Mouse (Mus musculus) midbrain, embryonic 14.5 days (tissue): ENCODE measurements around the gene Lrch2. TPM values are rescaled to one million over a fixed set of nuclear protein-coding genes. Genes with fewer than 3 reads are reported as not detected.
"Not testable (repeated sequence)": the region's sequence is repeated elsewhere in the genome, so short reads cannot be mapped to it uniquely, and the experiment has no call there.

ENCODE experiments used
- ATAC-seq: fragments of 200-750 bp; cut with Nextera tagmentation; 2 replicates; pipeline ENCODE4 v1.8.0; 2017; ENCODE audit warnings: moderate number of reproducible peaks, moderate library complexity; ENCODE audit not compliant: low FRiP score, low TSS enrichment
- DNase-seq: peaks from one replicate; pipeline ENCODE4 v3.0.0-alpha.2; 2015
- H3K27ac ChIP-seq: fragments of 300-500 bp; sonication (generic); replicated peaks from 2 replicates; pipeline ENCODE4 v1.5.1; 2014; ENCODE audit warnings: mild to moderate bottlenecking, low read depth, low read length, moderate library complexity
- H3K27me3 ChIP-seq: fragments of 300-500 bp; sonication (generic); 2 replicates; pipeline ENCODE4 v1.6.1; 2014; ENCODE audit warnings: low read length, control low read depth, mixed read lengths; ENCODE audit not compliant: control insufficient read depth, insufficient read depth
- H3K36me3 ChIP-seq: fragments of 300-500 bp; sonication (generic); 2 replicates; pipeline ENCODE4 v1.6.1; 2014; ENCODE audit warnings: low read length, control low read depth; ENCODE audit not compliant: control insufficient read depth, insufficient read depth
- H3K4me1 ChIP-seq: fragments of 300-500 bp; sonication (generic); 2 replicates; pipeline ENCODE4 v1.6.1; 2014; ENCODE audit warnings: mild to moderate bottlenecking, antibody characterized with exemption, low read length, control low read depth; ENCODE audit not compliant: control insufficient read depth, insufficient read depth
- H3K4me2 ChIP-seq: fragments of 300-500 bp; sonication (generic); 2 replicates; pipeline ENCODE4 v1.6.1; 2014; ENCODE audit warnings: mild to moderate bottlenecking, low read length, moderate library complexity
- H3K4me3 ChIP-seq: fragments of 300-500 bp; sonication (generic); replicated peaks from 2 replicates; pipeline ENCODE4 v1.5.1; 2014; ENCODE audit warnings: low read depth, low read length
- H3K9ac ChIP-seq: fragments of 300-500 bp; sonication (generic); replicated peaks from 2 replicates; pipeline ENCODE4 v1.6.1; 2014; ENCODE audit warnings: mild to moderate bottlenecking, low read length, moderate library complexity
- H3K9me3 ChIP-seq: fragments of 300-500 bp; sonication (generic); 2 replicates; pipeline ENCODE4 v1.6.1; 2016; ENCODE audit warnings: low read length, control low read depth, mixed read lengths; ENCODE audit not compliant: control insufficient read depth
- WGBS: fragments of 180-500 bp; shearing (Covaris S2); extraction: QIAGEN DNeasy Blood & Tissue Kit; methylation state at CpG from one replicate; pipeline ENCODE4 v1.1.7; 2014; 5-methylcytosine and 5-hydroxymethylcytosine counted together
- polyA plus RNA-seq: library from polyadenylated mRNA; unstranded; fragments of >200 nt; fragmentation: Nextera tagmentation; extraction: Ambion mirVana; gene quantifications from 2 replicates; pipeline ENCODE4 v1.2.1, GENCODE M21; 2014

Lrch2 gene
- polyA plus RNA-seq: 25.7 and 25.8 TPM in 2 replicates

DNA sequence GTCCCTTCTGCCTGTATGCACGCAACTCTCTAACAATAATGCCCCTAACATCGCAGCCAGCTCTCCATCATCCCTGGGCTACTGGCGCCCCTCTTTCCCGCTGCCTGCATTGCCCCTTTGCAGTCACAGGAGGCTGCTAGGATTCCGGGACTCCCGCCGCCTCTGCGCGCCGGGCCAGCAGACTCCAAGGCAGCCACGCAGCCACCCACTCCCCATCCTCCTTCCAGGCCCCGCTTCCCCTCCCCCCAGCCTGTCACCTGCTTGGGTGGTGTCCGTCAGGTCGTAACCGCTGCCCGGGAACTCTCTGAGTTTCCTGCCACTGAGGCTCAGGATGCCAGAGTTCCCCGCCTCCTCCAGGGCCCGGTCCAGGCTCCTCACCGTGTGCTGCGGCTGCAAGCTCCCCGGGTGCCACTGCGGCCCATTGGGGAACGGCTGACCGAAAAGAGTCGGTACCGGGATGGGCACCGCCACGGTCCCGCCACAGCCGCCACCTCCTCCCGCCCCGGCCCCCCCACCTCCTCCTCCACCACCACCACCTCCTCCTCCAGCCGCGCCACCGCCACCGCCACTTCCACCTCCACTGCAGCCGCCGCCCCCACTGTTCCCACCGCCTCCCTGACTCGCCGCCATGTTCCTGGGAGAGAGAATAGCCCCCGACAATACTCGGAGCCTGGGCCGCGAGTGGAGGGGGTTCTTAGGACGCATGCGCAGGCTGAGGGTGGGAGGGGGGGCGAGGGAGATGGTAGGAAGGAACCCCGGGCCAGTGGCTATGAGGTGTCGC, at the start of gene Lrch2:
TSS of gene Lrch2 (minus strand) at position 661 of the 781 bp plus-strand sequence.
- 11% methylated on average over 45 of the region's 50 CpGs for WGBS
- no peaks in the 10 kb centered on the region for H3K27me3 ChIP-seq
- peak; percentile 94 for ATAC-seq
- no peaks in the 10 kb centered on the region for H3K9me3 ChIP-seq
- DNase-seq: peak; percentile 85
- peak within 1 kb of the TSS; percentile 57 for H3K4me2 ChIP-seq
- peak within 1 kb of the TSS; percentile 91 for H3K27ac ChIP-seq
- H3K36me3 ChIP-seq: no peaks in the 10 kb centered on the region
- H3K4me1 ChIP-seq: no peaks in the 10 kb centered on the region
- H3K9ac ChIP-seq: peak within 1 kb of the TSS; percentile 64
- H3K4me3 ChIP-seq: peak within 1 kb of the TSS; percentile 57

DNA sequence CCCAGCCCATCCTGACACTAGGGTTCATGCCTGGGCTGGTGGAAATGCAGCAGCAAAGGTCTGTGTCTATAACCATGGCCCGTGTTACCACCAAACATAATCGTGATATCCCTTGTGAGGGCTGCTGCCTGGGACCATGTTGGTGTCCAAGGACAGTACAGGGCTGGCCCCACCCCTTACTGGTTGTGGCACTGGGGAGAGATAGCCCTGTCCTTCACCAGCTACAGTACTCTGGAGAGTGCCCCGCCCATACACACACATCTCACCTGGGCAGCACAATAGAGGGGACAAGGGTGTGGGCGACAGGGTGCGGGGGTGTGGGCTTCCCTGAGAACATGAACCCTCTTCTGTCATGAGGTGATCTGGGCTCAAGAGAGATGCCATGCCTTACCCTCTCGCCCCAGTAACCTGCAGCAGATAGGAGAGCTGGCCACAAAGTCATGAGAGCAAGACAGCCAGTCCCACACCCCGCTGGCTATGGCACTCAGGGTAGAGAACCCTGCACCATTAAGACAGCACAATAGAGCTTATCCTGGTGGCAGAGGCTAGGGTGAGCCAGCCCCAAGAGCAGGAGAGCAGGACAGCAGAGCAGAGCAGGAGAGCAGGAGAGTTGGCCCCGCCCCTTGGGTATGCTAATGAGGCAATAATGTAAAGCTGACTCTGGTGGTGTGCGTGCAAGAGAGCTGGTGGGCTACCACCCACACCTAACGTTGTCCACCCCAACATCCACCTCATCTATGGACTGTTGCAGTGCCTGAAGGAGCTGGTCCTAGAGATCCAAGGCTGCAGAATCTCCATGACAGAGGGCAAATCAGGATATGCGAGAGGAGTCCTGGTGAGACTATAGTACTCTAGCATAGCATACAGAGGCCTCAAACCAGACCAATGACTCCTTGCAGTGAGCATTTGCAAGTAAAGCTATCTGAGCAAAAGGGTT, 12.7 kb downstream of the Lrch2 start:
- 66% methylated on average over 11 of the region's 11 CpGs for WGBS
- no peak overlapping the region for H3K4me3 ChIP-seq
- DNase-seq (no peak), ATAC-seq (peak; percentile 46)
- H3K27ac ChIP-seq: no peak overlapping the region
- no peak overlapping the region for H3K4me2 ChIP-seq
- no peaks in the 10 kb centered on the region for H3K4me1 ChIP-seq
- no peaks in the 10 kb centered on the region for H3K36me3 ChIP-seq
- H3K9ac ChIP-seq: no peak overlapping the region
- no peaks in the 10 kb centered on the region for H3K9me3 ChIP-seq
- no peaks in the 10 kb centered on the region for H3K27me3 ChIP-seq

DNA sequence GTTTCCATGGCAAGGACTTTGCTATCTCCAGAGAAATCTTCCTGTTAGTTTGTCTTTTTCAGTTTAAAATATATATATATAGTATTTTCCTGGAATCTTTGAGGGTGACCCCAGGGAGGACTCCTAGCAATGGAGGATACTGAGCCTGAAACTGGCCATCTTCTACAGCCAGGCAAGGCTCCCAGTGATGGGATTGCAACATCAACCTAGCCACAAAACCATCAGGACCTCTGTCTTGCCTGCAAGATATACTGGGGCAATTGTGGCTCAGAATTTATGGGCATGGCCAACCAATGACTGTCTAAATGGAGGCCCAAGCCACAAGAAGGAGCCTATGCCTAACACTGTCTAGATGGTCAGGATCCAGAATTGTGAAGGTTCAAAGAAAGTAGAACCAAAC, 15.5 kb downstream of the Lrch2 start:
- H3K9ac ChIP-seq: no peak overlapping the region
- no peaks in the 10 kb centered on the region for H3K36me3 ChIP-seq
- no peak for DNase-seq
- H3K27me3 ChIP-seq: no peaks in the 10 kb centered on the region
- H3K4me2 ChIP-seq: no peak overlapping the region
- no peak for ATAC-seq
- no peaks in the 10 kb centered on the region for H3K4me1 ChIP-seq
- no peaks in the 10 kb centered on the region for H3K9me3 ChIP-seq
- no peak overlapping the region for H3K27ac ChIP-seq
- H3K4me3 ChIP-seq: no peak overlapping the region

DNA sequence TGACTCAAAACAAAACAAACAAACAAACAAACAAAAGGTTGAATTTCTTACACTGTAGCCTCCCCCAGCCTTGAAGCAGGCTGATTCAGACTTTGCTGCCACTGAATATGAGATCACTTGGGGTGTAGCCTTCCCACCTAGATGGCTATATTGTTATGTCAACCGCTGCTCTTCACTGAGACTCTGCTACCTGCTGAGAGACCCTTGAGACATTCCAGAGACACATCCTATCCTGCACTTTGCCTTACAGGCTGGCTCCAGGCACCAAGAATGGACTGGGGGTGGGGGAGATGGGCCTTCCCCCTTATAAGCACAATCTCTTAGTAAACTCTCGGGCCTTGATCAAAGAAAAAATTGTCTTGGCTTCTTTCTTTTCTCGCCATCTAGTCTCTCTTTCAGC, 16.8 kb downstream of the Lrch2 start:
- H3K36me3 ChIP-seq, H3K9ac ChIP-seq, H3K27me3 ChIP-seq, ATAC-seq, H3K9me3 ChIP-seq, DNase-seq, H3K4me3 ChIP-seq, H3K4me2 ChIP-seq, H3K27ac ChIP-seq, H3K4me1 ChIP-seq: not testable (repeated sequence)
- WGBS: 62% methylated on average over 3 of the region's 3 CpGs

DNA sequence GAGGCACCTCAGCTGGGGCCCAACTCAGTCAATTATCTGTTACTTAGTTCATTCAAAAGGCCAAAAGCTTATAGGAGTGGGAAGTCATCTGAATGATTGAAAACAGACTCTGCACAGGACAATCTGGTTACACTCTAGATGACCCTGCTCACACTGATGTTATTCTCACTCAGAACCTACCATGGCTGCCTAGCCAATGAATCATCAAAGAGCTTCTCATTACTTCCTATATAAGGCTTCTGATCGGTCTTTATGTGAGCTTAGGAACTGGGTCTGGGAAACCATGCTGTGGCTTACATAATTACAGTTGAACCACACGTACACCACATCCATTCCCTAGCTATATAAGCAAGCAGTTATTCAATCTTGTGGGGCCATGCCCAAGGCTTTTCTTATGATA, 18.3 kb downstream of the Lrch2 start:
- no peak for ATAC-seq
- H3K4me2 ChIP-seq: no peak overlapping the region

DNA sequence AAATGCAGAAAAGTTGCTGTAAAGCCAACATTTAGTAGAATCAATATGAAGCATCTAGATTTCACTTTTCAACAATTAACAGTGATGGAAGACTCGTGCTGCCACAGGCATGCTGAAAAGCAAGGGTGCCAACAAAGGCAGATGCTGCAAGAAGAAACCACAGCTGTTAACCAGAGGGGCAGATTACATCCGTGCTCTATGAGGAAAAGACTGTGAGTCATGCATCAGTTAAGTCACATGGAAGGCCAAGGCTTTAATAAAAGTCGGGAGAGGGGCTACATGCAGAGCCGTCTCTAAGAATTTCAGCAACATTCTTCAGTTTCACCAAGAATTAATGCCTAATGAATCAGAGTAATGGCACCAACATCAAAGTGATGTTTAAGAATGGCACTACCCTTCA, 22.2 kb downstream of the Lrch2 start:
- WGBS: 67% methylated on average over 4 of the region's 4 CpGs
- Histone ChIP-seq H3K27me3 (no peaks in the 10 kb centered on the region), H3K9ac (no peak overlapping the region), H3K4me3 (no peak overlapping the region), H3K9me3 (no peaks in the 10 kb centered on the region), H3K4me2 (no peak overlapping the region), H3K36me3 (no peaks in the 10 kb centered on the region), H3K27ac (no peak overlapping the region), H3K4me1 (no peaks in the 10 kb centered on the region)
- DNase-seq: no peak
- ATAC-seq: no peak

More for the DNA sequence above, 18.3 kb downstream of the Lrch2 start:
- no peak overlapping the region for H3K27ac ChIP-seq
- no peak overlapping the region for H3K9ac ChIP-seq
- whole genome bisulfite sequencing: 91% methylated on average over 2 of the region's 2 CpGs
- no peaks in the 10 kb centered on the region for H3K4me1 ChIP-seq
- no peaks in the 10 kb centered on the region for H3K9me3 ChIP-seq
- no peak for DNase-seq
- H3K36me3 ChIP-seq: no peaks in the 10 kb centered on the region
- H3K27me3 ChIP-seq: no peaks in the 10 kb centered on the region
- no peak overlapping the region for H3K4me3 ChIP-seq

DNA sequence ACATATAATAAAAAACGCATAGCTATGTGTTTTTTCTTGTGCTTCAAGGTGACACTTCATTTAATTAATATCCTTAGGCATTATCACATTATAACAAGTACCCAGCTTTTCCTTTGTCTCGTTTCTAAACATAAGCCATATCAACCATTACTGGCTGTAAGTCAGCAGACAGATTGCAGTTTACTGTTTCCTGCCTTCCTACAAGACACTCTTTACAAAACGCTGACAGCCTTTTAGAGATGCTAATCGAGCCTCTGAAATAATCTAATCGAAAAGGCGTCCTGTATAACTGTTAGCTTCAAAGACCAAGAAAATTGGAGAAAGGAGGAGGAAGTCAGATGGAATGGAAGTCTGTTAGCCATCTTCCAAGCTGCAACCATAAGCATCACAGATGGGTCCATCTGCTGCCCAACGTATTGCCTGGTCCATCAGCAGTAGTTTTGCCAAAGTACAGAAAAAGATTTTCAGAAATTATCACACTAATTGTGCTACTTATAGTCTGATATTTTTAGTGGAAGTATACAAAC, 26.2 kb downstream of the Lrch2 start:
- Histone ChIP-seq H3K4me2 (no peak overlapping the region), H3K36me3 (no peaks in the 10 kb centered on the region), H3K27ac (no peak overlapping the region), H3K4me3 (no peak overlapping the region), H3K9ac (no peak overlapping the region), H3K4me1 (no peaks in the 10 kb centered on the region), H3K27me3 (no peaks in the 10 kb centered on the region), H3K9me3 (no peaks in the 10 kb centered on the region)
- DNase-seq (peak; percentile 0), ATAC-seq (no peak)
- WGBS: 48% methylated on average over 7 of the region's 7 CpGs

DNA sequence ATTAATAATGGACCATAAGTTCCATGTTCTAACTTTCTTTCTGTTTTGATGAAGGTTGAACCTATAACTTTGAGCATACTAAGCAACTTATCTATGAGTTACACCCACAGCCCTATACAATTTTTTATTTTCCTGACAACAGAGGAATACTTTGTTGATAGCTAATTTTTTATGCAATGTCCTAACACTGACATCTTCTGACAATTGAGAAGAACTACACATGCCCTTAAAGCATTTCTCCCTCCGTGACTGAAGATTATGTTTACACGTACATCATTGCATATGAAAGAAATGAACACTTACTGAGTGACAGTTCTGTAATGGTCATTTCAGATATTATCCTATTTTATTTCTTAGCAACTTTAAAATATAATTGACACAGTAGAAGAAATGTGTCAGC, 64.3 kb downstream of the Lrch2 start:
- ATAC-seq: no peak
- H3K4me1 ChIP-seq: no peaks in the 10 kb centered on the region
- peak; percentile 4 for DNase-seq
- no peaks in the 10 kb centered on the region for H3K9me3 ChIP-seq
- H3K27ac ChIP-seq: no peak overlapping the region
- H3K27me3 ChIP-seq: no peaks in the 10 kb centered on the region
- no peaks in the 10 kb centered on the region for H3K36me3 ChIP-seq
- no peak overlapping the region for H3K9ac ChIP-seq
- H3K4me3 ChIP-seq: no peak overlapping the region
- H3K4me2 ChIP-seq: no peak overlapping the region
- 59% methylated on average over 2 of the region's 2 CpGs for WGBS
